Mouse (Mus musculus) megakaryocyte, embryonic 14.5 days (primary cell): ENCODE data around the gene Colgalt1. TPM values are rescaled to one million over a fixed set of nuclear protein-coding genes. Genes with fewer than 3 reads are reported as not detected.

Source experiments
- H3K27me3 ChIP-seq: replicated peaks from 2 replicates; pipeline ENCODE3; 2012; ENCODE audit warnings: inconsistent platforms
- H3K36me3 ChIP-seq: replicated peaks from 2 replicates; pipeline ENCODE3; 2012; ENCODE audit warnings: low read length, inconsistent platforms, mixed read lengths
- H3K4me1 ChIP-seq: 2 replicates; pipeline ENCODE4 v1.6.1; 2012; ENCODE audit warnings: inconsistent platforms
- H3K4me3 ChIP-seq: replicated peaks from 2 replicates; pipeline ENCODE3; 2012; ENCODE audit warnings: moderate library complexity, mild to moderate bottlenecking, inconsistent platforms
- H3K9me3 ChIP-seq: 2 replicates; pipeline ENCODE4 v1.6.1; 2012; ENCODE audit warnings: inconsistent platforms
- FLI1 ChIP-seq: IDR thresholded peaks from 2 replicates; pipeline ENCODE4 v1.6.1; 2012; ENCODE audit warnings: low read length, inconsistent platforms, mixed read lengths
- GATA1 ChIP-seq: IDR thresholded peaks from 3 replicates; pipeline ENCODE4 v1.6.1; 2012; ENCODE audit warnings: mixed read lengths, low read length, inconsistent platforms, borderline replicate concordance
- polyA plus RNA-seq: library from polyadenylated mRNA; stranded (reverse); fragments of >175 nt; gene quantifications from 2 replicates; pipeline ENCODE4 v1.2.3, GENCODE M21; 2012; ENCODE audit warnings: low replicate concordance; ENCODE audit not compliant: insufficient read depth

Colgalt1 gene
- polyA plus RNA-seq, result 14.0 and 14.8 TPM in 2 replicates

GRCm38 (mm10) chr8:71610822-71611651 is at the start of gene Colgalt1:
Gene Colgalt1 (plus strand): TSS chr8:71610998.
- Histone ChIP-seq H3K36me3 (peaks cover 53% of the 10 kb centered on the region), H3K4me1 (peaks cover 49% of the 10 kb centered on the region)

GRCm38 (mm10) chr8:71561401-71561800 is 49.4 kb upstream of the Colgalt1 start:
- TF ChIP-seq FLI1 (no peak), GATA1 (no peak)
- Histone ChIP-seq H3K27me3 (peaks cover 51% of the 10 kb centered on the region), H3K4me1 (peaks cover 64% of the 10 kb centered on the region), H3K9me3 (peaks cover 10% of the 10 kb centered on the region), H3K4me3 (no peak overlapping the region), H3K36me3 (peaks cover 2% of the 10 kb centered on the region)

More at GRCm38 (mm10) chr8:71610822-71611651, at the start of gene Colgalt1:
- Histone ChIP-seq H3K27me3 (no peaks in the 10 kb centered on the region), H3K4me3 (peak within 1 kb of the TSS; percentile 95), H3K9me3 (no peaks in the 10 kb centered on the region)
- TF ChIP-seq GATA1, result no peak

- H3K9me3 ChIP-seq, result peaks cover 10% of the 10 kb centered on the region
- peaks cover 2% of the 10 kb centered on the region for H3K36me3 ChIP-seq
- peaks cover 46% of the 10 kb centered on the region for H3K27me3 ChIP-seq
- TF ChIP-seq GATA1 (no peak), FLI1 (no peak)
- peak overlapping the region; percentile 90 for H3K4me3 ChIP-seq
- H3K4me1 ChIP-seq, result peaks cover 63% of the 10 kb centered on the region
These were observed 48.0 kb upstream of the Colgalt1 start for GRCm38 (mm10) chr8:71562751-71563150.

- H3K4me3 ChIP-seq, result no peak overlapping the region
- peaks cover 60% of the 10 kb centered on the region for H3K4me1 ChIP-seq
- peaks cover 43% of the 10 kb centered on the region for H3K27me3 ChIP-seq
- H3K9me3 ChIP-seq, result peaks cover 10% of the 10 kb centered on the region
- H3K36me3 ChIP-seq, result peaks cover 2% of the 10 kb centered on the region
- TF ChIP-seq GATA1 (no peak), FLI1 (no peak)
These were observed 46.8 kb upstream of the Colgalt1 start for GRCm38 (mm10) chr8:71563992-71564391.

GRCm38 (mm10) chr8:71566501-71566900 is 44.3 kb upstream of the Colgalt1 start, which contains the start of gene Nxnl1:
Gene Nxnl1 (minus strand): TSS chr8:71566601.
- Histone ChIP-seq H3K4me3 (no peak within 1 kb of the TSS), H3K4me1 (peaks cover 62% of the 10 kb centered on the region), H3K36me3 (peaks cover 2% of the 10 kb centered on the region), H3K27me3 (peaks cover 64% of the 10 kb centered on the region), H3K9me3 (peaks cover 10% of the 10 kb centered on the region)
- no peak for TF ChIP-seq GATA1

GRCm38 (mm10) chr8:71567587-71567986 is 43.2 kb upstream of the Colgalt1 start:
- H3K4me3 ChIP-seq, result no peak overlapping the region
- H3K4me1 ChIP-seq, result peaks cover 52% of the 10 kb centered on the region
- peaks cover 63% of the 10 kb centered on the region for H3K27me3 ChIP-seq
- TF ChIP-seq GATA1, result no peak
- TF ChIP-seq FLI1, result no peak
- H3K9me3 ChIP-seq, result peaks cover 10% of the 10 kb centered on the region
- peaks cover 2% of the 10 kb centered on the region for H3K36me3 ChIP-seq

- TF ChIP-seq GATA1 (no peak), FLI1 (no peak)
- Histone ChIP-seq H3K4me3 (peak within 1 kb of the TSS; percentile 93), H3K27me3 (peaks cover 62% of the 10 kb centered on the region)
These were observed 42.3 kb upstream of the Colgalt1 start, which contains the start of gene Slc27a1 for GRCm38 (mm10) chr8:71568387-71568937. Gene Slc27a1 (plus strand): TSS chr8:71568882.

GRCm38 (mm10) chr8:71568941-71569340 is 41.9 kb upstream of the Colgalt1 start:
- Histone ChIP-seq H3K27me3 (peaks cover 61% of the 10 kb centered on the region), H3K4me1 (peaks cover 45% of the 10 kb centered on the region), H3K36me3 (peaks cover 2% of the 10 kb centered on the region), H3K9me3 (peaks cover 9% of the 10 kb centered on the region), H3K4me3 (no peak overlapping the region)
- TF ChIP-seq FLI1, result no peak
- TF ChIP-seq GATA1, result no peak

More at GRCm38 (mm10) chr8:71568387-71568937, 42.3 kb upstream of the Colgalt1 start, which contains the start of gene Slc27a1:
- Histone ChIP-seq H3K4me1 (peaks cover 45% of the 10 kb centered on the region), H3K36me3 (peaks cover 2% of the 10 kb centered on the region), H3K9me3 (peaks cover 10% of the 10 kb centered on the region)

- Histone ChIP-seq H3K36me3 (no peaks in the 10 kb centered on the region), H3K9me3 (peaks cover 3% of the 10 kb centered on the region; the same call in 1 of the 2 replicates), H3K4me1 (peaks cover 50% of the 10 kb centered on the region), H3K4me3 (peak overlapping the region; percentile 93), H3K27me3 (peaks cover 55% of the 10 kb centered on the region)
- no peak for TF ChIP-seq GATA1
These were observed 41.2 kb upstream of the Colgalt1 start for GRCm38 (mm10) chr8:71569366-71570290.
